Mouse (Mus musculus): ENCODE measurements around the gene Pitpna.

GRCm38 (mm10) chr11:75572301-75572791 lies 15.6 kb upstream of the Pitpna start:
- no peak for TF ChIP-seq CTCF (IDR thresholded peaks at IDR 0.05; ENCODE audit: insufficient read depth, low read length)
- TF ChIP-seq POLR2A (IDR thresholded peaks at IDR 0.05; ENCODE audit: borderline replicate concordance, extremely low read depth, low read depth, low read length), result no peak

Data from lung, adult 2 months (tissue).